Mouse (Mus musculus): Measurements from ENCODE around the gene Hhatl.

Hhatl gene

GRCm38 (mm10) chr9:121807546-121807945, 15.2 kb upstream of the Hhatl start:
- no peak for DNase-seq (ENCODE audit: low read depth)

GRCm38 (mm10) chr9:121802747-121803146, 10.4 kb upstream of the Hhatl start:
- no peak for DNase-seq (ENCODE audit: low read depth)

GRCm38 (mm10) chr9:121798887-121799520, 6.7 kb upstream of the Hhatl start:
- DNase-seq (ENCODE audit: low read depth) = no peak

DNA sequence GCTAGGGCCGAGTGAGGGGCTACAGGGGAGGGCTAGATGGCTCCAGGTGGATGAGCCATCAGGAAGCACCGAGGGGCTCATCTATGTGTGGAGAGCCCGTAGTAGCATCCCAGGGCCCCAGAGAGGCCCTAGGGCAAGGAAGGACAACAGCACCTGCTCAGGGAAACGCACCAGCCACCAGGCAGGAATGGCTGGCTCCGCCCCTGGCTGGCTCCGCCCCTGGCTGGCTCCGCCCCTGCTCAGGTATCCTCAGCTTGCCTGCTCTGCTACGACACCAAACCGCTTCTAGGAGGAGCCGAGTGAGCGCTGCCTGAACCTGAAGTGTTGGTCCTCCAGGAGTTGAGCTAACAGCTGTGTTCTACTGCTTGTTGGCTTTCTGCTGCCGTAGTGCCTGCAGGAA, 5.4 kb upstream of the Hhatl start:
- DNase-seq (ENCODE audit: low read depth) = no peak

GRCm38 (mm10) chr9:121794972-121795539, 2.7 kb upstream of the Hhatl start:
- DNase-seq (ENCODE audit: low read depth) = no peak

DNA sequence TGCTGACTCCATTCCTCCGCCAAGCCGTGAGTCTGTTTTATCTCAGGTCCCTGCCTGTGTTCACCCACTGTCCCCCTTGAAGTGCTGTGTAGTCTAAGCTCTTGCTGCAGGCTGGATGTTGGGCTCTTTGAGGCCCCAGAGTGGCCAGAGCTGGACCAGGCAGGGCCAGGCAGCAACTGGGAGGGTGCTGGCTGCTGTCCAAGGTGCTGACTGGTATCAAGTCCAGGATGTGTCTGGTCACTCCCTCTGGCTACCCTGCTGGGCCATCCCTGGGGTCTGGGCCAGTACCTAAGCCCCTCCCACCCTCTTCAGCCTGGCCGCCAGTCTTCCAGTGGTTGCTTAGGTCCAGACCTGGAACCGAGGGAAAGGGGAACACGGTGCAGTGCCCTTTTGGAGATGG, 1.1 kb downstream of the Hhatl start:
- DNase-seq (ENCODE audit: low read depth) = peak; percentile 25

DNA sequence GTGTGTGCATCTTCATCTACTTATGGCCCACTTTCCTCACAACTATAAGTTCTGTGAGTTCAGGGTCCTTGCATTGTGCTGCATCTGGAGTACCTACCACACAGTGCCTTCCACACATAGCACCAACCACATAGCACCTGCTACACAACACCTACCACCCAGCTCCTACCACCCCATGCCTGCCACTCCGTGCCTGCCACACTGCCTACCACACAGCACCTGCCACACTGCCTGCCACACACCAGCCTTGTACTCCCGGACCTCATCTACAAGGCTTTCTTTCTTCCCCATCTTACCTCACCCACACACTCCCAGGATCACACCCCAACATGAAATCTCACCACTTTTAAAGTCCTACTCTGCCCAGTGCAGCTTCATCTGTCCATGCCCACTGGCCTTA, 5.9 kb downstream of the Hhatl start:
- DNase-seq (ENCODE audit: low read depth) = no peak

DNA sequence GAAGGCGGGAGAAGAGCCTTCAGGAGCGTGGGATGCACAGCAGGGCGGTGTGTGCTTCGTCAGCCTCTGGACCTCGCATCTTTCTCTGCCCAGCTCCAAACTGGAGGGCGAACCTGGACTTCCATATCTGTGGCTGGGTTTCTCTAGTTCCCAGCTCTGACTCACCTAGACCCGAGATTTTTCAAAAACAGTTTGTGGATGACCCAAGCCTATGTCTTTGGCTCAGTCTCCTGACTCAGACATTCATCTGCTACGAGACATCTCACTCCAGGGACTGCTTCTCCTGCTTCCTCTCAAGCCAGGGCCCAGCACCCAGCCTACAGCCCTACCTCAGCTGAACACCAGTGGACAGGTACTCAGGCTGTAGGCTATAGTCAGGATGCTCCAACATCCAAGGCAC, 7.0 kb downstream of the Hhatl start:
- no peak for DNase-seq (ENCODE audit: low read depth)

DNA sequence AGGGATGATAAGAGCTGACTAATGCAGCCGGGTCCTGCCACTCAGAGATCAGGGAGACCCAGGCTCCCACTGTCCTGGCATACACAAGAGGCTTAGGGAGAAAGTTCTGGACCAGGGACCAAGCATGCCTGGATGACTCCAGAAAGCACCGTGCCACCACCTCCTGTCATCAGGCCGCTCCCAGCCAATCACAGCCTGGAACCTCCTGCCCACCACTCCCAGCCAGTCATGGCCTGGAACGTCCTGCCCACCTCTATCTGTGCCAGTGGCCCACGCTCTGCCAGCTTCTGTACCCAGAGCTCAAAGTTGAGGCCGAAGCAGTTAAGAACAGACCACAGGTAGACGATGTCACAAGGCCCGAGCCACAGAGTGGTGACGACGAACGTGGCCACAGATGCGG, 7.5 kb downstream of the Hhatl start:
- DNase-seq (ENCODE audit: low read depth) = no peak

DNA sequence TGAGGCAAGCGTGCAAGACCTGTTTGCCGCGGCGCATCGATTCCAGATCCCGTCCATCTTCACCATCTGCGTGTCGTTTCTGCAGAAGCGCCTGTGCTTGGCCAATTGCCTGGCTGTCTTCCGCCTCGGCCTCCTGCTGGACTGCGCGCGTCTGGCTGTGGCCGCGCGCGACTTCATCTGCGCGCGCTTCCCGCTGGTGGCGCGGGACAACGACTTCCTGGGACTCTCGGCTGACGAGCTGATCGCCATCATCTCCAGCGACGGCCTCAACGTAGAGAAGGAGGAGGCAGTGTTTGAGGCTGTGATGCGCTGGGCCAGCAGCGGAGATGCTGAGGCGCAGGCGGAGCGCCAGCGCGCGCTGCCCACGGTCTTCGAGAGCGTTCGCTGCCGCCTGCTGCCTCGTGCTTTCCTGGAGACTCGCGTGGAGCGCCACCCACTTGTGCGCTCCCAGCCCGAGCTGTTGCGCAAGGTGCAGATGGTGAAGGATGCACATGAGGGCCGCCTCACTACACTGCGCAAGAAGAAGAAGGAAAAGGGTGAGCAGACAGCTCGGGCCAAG, 14.2 kb downstream of the Hhatl start:
- DNase-seq (ENCODE audit: low read depth) = no peak

DNA sequence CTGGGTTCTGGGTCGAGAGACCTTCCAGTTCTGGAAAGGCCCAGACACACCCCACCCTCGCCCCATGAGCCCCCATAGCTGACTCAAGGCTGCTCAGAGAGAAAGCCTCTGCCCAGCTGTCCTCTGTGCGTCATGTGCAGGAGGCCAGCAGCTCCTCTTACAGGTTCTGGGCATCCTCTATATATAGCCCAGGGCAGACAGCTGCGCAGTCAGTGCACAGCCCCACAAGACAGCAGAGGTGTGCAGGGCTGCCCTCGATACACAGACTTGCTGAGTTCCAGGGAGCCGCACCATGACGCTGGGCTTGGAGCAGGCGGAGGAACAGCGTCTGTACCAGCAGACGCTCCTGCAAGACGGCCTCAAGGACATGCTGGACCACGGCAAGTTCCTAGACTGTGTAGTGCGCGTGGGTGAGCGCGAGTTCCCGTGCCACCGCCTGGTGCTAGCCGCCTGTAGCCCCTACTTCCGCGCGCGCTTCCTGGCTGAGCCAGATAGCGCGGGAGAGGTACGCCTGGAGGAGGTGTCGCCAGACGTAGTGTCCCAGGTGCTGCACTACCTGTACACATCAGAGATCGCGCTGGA, 14.7 kb downstream of the Hhatl start, which contains the start of gene Klhl40:
Gene Klhl40 (plus strand): TSS at position 124 of the 582 bp plus-strand sequence.
- no peak for DNase-seq (ENCODE audit: low read depth)

- no peak for DNase-seq (ENCODE audit: low read depth)
Measured at GRCm38 (mm10) chr9:121776511-121776910, 15.8 kb downstream of the Hhatl start.

GRCm38 (mm10) chr9:121775951-121776350, 16.4 kb downstream of the Hhatl start:
- DNase-seq (ENCODE audit: low read depth) = no peak

- DNase-seq (ENCODE audit: low read depth) = no peak
Measured at GRCm38 (mm10) chr9:121772412-121772811, 19.9 kb downstream of the Hhatl start.

GRCm38 (mm10) chr9:121765166-121765855, 27.0 kb downstream of the Hhatl start:
- no peak for DNase-seq (ENCODE audit: low read depth)

DNA sequence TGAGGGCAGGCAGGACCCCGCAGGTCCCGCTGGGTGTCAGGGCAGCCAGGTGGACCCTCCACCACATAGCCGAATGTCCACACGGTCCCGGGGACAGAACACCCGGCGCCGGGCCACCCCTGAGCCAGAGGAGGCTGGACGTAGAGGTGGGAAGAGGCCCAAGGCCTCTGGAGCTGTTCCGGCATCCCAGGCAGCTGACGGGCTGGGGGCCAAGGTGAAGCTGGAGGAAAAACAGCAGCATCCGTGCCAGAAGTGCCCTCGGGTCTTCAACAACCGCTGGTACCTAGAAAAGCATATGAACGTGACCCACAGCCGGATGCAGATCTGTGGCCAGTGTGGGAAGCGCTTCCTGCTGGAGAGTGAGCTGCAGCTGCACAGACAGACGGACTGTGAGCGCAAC, 28.6 kb downstream of the Hhatl start:
- DNase-seq (ENCODE audit: low read depth) = no peak

DNA sequence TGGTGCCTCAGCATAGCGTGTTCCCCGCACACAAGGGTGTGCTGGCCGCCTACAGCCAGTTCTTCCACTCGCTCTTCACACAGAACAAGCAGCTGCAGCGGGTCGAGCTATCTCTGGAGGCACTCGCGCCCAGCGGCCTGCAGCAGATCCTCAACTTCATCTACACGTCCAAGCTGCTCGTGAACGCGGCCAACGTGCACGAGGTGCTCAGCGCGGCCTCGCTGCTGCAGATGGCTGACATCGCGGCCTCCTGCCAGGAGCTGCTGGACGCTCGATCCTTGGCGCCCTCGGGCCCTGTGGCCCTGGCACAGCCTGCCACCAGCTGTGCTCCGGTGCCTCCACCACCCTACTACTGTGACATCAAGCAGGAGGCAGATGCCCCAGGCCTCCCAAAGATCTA, 29.5 kb downstream of the Hhatl start:
- DNase-seq (ENCODE audit: low read depth) = no peak

- DNase-seq (ENCODE audit: low read depth) = no peak
Measured at GRCm38 (mm10) chr9:121762248-121762647, 30.1 kb downstream of the Hhatl start.

GRCm38 (mm10) chr9:121761787-121762186, 30.5 kb downstream of the Hhatl start:
- no peak for DNase-seq (ENCODE audit: low read depth)

GRCm38 (mm10) chr9:121761091-121761665, 31.1 kb downstream of the Hhatl start:
- DNase-seq (ENCODE audit: low read depth) = no peak

GRCm38 (mm10) chr9:121760271-121761090, 31.8 kb downstream of the Hhatl start:
- DNase-seq (ENCODE audit: low read depth) = no peak
